Mouse (Mus musculus): ENCODE measurements around the gene Gdf15. TPM values are rescaled to one million over a fixed set of nuclear protein-coding genes. Genes with fewer than 3 reads are reported as not detected.

Gdf15 gene
- total and polyA plus RNA-seq, 2 experiments from 2014 or later: 0.41 to 1.7 TPM

DNA sequence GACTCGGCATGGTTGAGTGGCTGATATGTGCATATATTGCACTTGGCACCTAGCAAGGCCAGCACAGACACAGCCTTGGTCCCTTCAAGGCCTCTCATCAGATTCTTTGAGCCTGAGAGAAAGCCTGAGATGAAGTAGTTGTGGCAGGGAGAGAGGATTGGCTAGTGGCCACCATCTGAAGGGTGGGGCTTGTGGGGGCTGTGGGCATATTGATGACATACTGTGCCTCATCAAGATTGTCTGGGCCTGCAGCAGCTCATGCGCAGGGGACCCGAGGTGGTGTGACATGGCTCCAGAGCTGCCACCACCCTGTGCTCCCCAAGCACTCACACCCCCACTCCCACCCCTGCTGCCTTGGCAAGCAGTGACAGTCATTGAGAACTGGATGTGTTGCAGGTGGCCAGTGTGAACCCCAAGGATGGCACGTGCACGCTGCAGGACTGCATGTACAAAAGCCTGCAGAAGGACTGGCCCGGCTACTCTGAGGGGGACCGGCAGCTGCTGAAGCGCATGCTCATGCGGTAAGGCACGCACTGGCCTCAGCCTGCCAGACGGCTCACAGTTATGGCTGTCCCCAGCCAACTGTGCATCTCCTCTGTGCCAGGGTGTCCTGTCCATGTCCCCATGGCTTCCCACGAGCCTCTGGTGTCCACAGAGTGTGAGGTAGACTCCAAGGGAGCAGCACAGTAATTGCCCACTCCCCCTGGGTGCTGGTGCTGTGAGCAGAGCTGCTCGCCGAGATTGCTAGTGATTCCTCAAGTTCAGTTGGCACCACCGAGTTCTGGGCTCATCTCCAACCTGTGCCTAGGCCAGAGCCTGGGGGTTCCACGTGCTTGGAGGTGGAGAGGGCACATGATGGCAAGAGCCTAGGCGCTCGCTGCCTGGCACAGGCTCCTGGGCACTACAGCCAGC is 48.5 kb downstream of the Gdf15 start:
- Histone ChIP-seq H3K4me2 (ENCODE audit: low read depth, low read length) (no peak overlapping the region), H3K27ac (peak overlapping the region; percentile 57; the same call in 1 of the 2 replicates), H3K9ac (replicated peaks; ENCODE audit: low read length) (0 out of 2 replicates have a peak overlapping the region, but pooled peaks have one; percentile 24), H3K36me3 (ENCODE audit: insufficient read depth, low read length) (peaks cover 56% of the 10 kb centered on the region), H3K9me3 (ENCODE audit: low read length) (no peaks in the 10 kb centered on the region), H3K27me3 (ENCODE audit: insufficient read depth, low read length) (no peaks in the 10 kb centered on the region), H3K4me1 (ENCODE audit: insufficient read depth, low read length) (no peaks in the 10 kb centered on the region), H3K4me3 (ENCODE audit: low read length) (no peak overlapping the region)
- WGBS: 67% methylated on average over 18 of the region's 18 CpGs
- peak; percentile 47 for DNase-seq (ENCODE audit: low spot score)
- no peak for TF ChIP-seq CTCF (IDR thresholded peaks at IDR 0.05; ENCODE audit: low read depth)
- ATAC-seq: peak; percentile 63

Other genes starting within 250 kb of the Gdf15 start
- 51.8 and 54.0 TPM in 2 replicates for gene Crtc1, start 192.9 kb downstream of the Gdf15 start, total RNA-seq (2014; rRNA removed)
- gene Crtc1, start 192.9 kb downstream of the Gdf15 start, polyA plus RNA-seq (2015; fragmentation: Nextera tagmentation; extraction: Ambion mirVana): 31.5 and 39.3 TPM in 2 replicates
- gene Klhl26, start 155.5 kb downstream of the Gdf15 start, total RNA-seq (2014; rRNA removed): 61.8 and 65.4 TPM in 2 replicates
- 33.6 and 35.8 TPM in 2 replicates for gene Klhl26, start 155.5 kb downstream of the Gdf15 start, polyA plus RNA-seq (2015; fragmentation: Nextera tagmentation; extraction: Ambion mirVana)
- 196 and 198 TPM in 2 replicates for gene Tmem59l, start 145.1 kb downstream of the Gdf15 start, total RNA-seq (2014; rRNA removed)
- gene Tmem59l, start 145.1 kb downstream of the Gdf15 start, polyA plus RNA-seq (2015; fragmentation: Nextera tagmentation; extraction: Ambion mirVana): 191 and 205 TPM in 2 replicates
- 6.5 and 26.7 TPM in 2 replicates for gene Crlf1, start 139.3 kb downstream of the Gdf15 start, total RNA-seq (2014; rRNA removed)
- gene Crlf1, start 139.3 kb downstream of the Gdf15 start, polyA plus RNA-seq (2015; fragmentation: Nextera tagmentation; extraction: Ambion mirVana): 16.3 and 17.3 TPM in 2 replicates
- gene Rex1bd, start 125.7 kb downstream of the Gdf15 start, total RNA-seq (2014; rRNA removed): 140 TPM in 2 replicates
- gene Rex1bd, start 125.7 kb downstream of the Gdf15 start, polyA plus RNA-seq (2015; fragmentation: Nextera tagmentation; extraction: Ambion mirVana): 188 and 190 TPM in 2 replicates
- gene Uba52, start 121.7 kb downstream of the Gdf15 start, total RNA-seq (2014; rRNA removed): 510 and 535 TPM in 2 replicates
- 717 and 784 TPM in 2 replicates for gene Uba52, start 121.7 kb downstream of the Gdf15 start, polyA plus RNA-seq (2015; fragmentation: Nextera tagmentation; extraction: Ambion mirVana)
- gene Fkbp8, start 104.7 kb downstream of the Gdf15 start, total RNA-seq (2014; rRNA removed): 532 and 593 TPM in 2 replicates
- 343 and 360 TPM in 2 replicates for gene Fkbp8, start 104.7 kb downstream of the Gdf15 start, polyA plus RNA-seq (2015; fragmentation: Nextera tagmentation; extraction: Ambion mirVana)
- 48.7 and 56.8 TPM in 2 replicates for gene Kxd1, start 104.5 kb downstream of the Gdf15 start, total RNA-seq (2014; rRNA removed)
- gene Kxd1, start 104.5 kb downstream of the Gdf15 start, polyA plus RNA-seq (2015; fragmentation: Nextera tagmentation; extraction: Ambion mirVana): 53.8 and 56.6 TPM in 2 replicates
- gene Ell, start 93.0 kb downstream of the Gdf15 start, total RNA-seq (2014; rRNA removed): 15.6 and 16.7 TPM in 2 replicates
- 10.0 and 10.8 TPM in 2 replicates for gene Ell, start 93.0 kb downstream of the Gdf15 start, polyA plus RNA-seq (2015; fragmentation: Nextera tagmentation; extraction: Ambion mirVana)
- 152 and 207 TPM in 2 replicates for gene Isyna1, start 38.1 kb downstream of the Gdf15 start, total RNA-seq (2014; rRNA removed)
- 99.3 and 113 TPM in 2 replicates for gene Isyna1, start 38.1 kb downstream of the Gdf15 start, polyA plus RNA-seq (2015; fragmentation: Nextera tagmentation; extraction: Ambion mirVana)
- gene Ssbp4, start 23.6 kb downstream of the Gdf15 start, total RNA-seq (2014; rRNA removed): 248 and 349 TPM in 2 replicates
- 188 and 189 TPM in 2 replicates for gene Ssbp4, start 23.6 kb downstream of the Gdf15 start, polyA plus RNA-seq (2015; fragmentation: Nextera tagmentation; extraction: Ambion mirVana)
- gene Lrrc25, start 16.3 kb downstream of the Gdf15 start, total RNA-seq (2014; rRNA removed): 0.65 and 3.3 TPM in 2 replicates
- gene Lrrc25, start 16.3 kb downstream of the Gdf15 start, polyA plus RNA-seq (2015; fragmentation: Nextera tagmentation; extraction: Ambion mirVana): 1.3 and 1.5 TPM in 2 replicates
- 65.7 and 68.4 TPM in 2 replicates for gene Pgpep1, start 27.9 kb upstream of the Gdf15 start, total RNA-seq (2014; rRNA removed)
- 44.2 and 56.5 TPM in 2 replicates for gene Pgpep1, start 27.9 kb upstream of the Gdf15 start, polyA plus RNA-seq (2015; fragmentation: Nextera tagmentation; extraction: Ambion mirVana)
- gene Lsm4, start 40.8 kb upstream of the Gdf15 start, total RNA-seq (2014; rRNA removed): 301 and 453 TPM in 2 replicates
- 188 and 190 TPM in 2 replicates for gene Lsm4, start 40.8 kb upstream of the Gdf15 start, polyA plus RNA-seq (2015; fragmentation: Nextera tagmentation; extraction: Ambion mirVana)
- gene Jund, start 66.5 kb upstream of the Gdf15 start, total RNA-seq (2014; rRNA removed): 486 and 650 TPM in 2 replicates
- 90.4 and 96.3 TPM in 2 replicates for gene Jund, start 66.5 kb upstream of the Gdf15 start, polyA plus RNA-seq (2015; fragmentation: Nextera tagmentation; extraction: Ambion mirVana)
- 0.05 and 0.18 TPM in 2 replicates for gene Iqcn, start 71.0 kb upstream of the Gdf15 start, total RNA-seq (2014; rRNA removed)
- 0.05 and 0.08 TPM in 2 replicates for gene Iqcn, start 71.0 kb upstream of the Gdf15 start, polyA plus RNA-seq (2015; fragmentation: Nextera tagmentation; extraction: Ambion mirVana)
- gene Gm3336, start 86.1 kb upstream of the Gdf15 start, total RNA-seq (2014; rRNA removed): not detected in 2 replicates
- not detected in 2 replicates for gene Gm3336, start 86.1 kb upstream of the Gdf15 start, polyA plus RNA-seq (2015; fragmentation: Nextera tagmentation; extraction: Ambion mirVana)
- gene Pde4c, start 91.3 kb upstream of the Gdf15 start, total RNA-seq (2014; rRNA removed): 0.26 and 0.72 TPM in 2 replicates
- 0.20 and 0.31 TPM in 2 replicates for gene Pde4c, start 91.3 kb upstream of the Gdf15 start, polyA plus RNA-seq (2015; fragmentation: Nextera tagmentation; extraction: Ambion mirVana)
- gene Rab3a, start 122.2 kb upstream of the Gdf15 start, total RNA-seq (2014; rRNA removed): 610 and 693 TPM in 2 replicates
- gene Rab3a, start 122.2 kb upstream of the Gdf15 start, polyA plus RNA-seq (2015; fragmentation: Nextera tagmentation; extraction: Ambion mirVana): 693 and 724 TPM in 2 replicates
- gene Mpv17l2, start 128.5 kb upstream of the Gdf15 start, total RNA-seq (2014; rRNA removed): 37.2 and 53.9 TPM in 2 replicates
- 56.1 and 63.3 TPM in 2 replicates for gene Mpv17l2, start 128.5 kb upstream of the Gdf15 start, polyA plus RNA-seq (2015; fragmentation: Nextera tagmentation; extraction: Ambion mirVana)
- gene Pik3r2, start 144.3 kb upstream of the Gdf15 start, total RNA-seq (2014; rRNA removed): 162 and 176 TPM in 2 replicates
- gene Pik3r2, start 144.3 kb upstream of the Gdf15 start, polyA plus RNA-seq (2015; fragmentation: Nextera tagmentation; extraction: Ambion mirVana): 101 and 103 TPM in 2 replicates
- gene Mast3, start 172.6 kb upstream of the Gdf15 start, total RNA-seq (2014; rRNA removed): 35.2 and 42.1 TPM in 2 replicates
- 16.2 and 16.7 TPM in 2 replicates for gene Mast3, start 172.6 kb upstream of the Gdf15 start, polyA plus RNA-seq (2015; fragmentation: Nextera tagmentation; extraction: Ambion mirVana)
- gene Il12rb1, start 176.0 kb upstream of the Gdf15 start, total RNA-seq (2014; rRNA removed): not detected in 2 replicates
- gene Il12rb1, start 176.0 kb upstream of the Gdf15 start, polyA plus RNA-seq (2015; fragmentation: Nextera tagmentation; extraction: Ambion mirVana): not detected in 2 replicates
- 12.1 and 17.1 TPM in 2 replicates for gene Arrdc2, start 207.3 kb upstream of the Gdf15 start, total RNA-seq (2014; rRNA removed)
- gene Arrdc2, start 207.3 kb upstream of the Gdf15 start, polyA plus RNA-seq (2015; fragmentation: Nextera tagmentation; extraction: Ambion mirVana): 4.6 and 4.9 TPM in 2 replicates
- 29.8 and 33.6 TPM in 2 replicates for gene Kcnn1, start 230.8 kb upstream of the Gdf15 start, total RNA-seq (2014; rRNA removed)
- gene Kcnn1, start 230.8 kb upstream of the Gdf15 start, polyA plus RNA-seq (2015; fragmentation: Nextera tagmentation; extraction: Ambion mirVana): 7.8 and 10.8 TPM in 2 replicates
- gene Ccdc124, start 241.5 kb upstream of the Gdf15 start, total RNA-seq (2014; rRNA removed): 36.0 and 45.1 TPM in 2 replicates
- 145 and 154 TPM in 2 replicates for gene Ccdc124, start 241.5 kb upstream of the Gdf15 start, polyA plus RNA-seq (2015; fragmentation: Nextera tagmentation; extraction: Ambion mirVana)